Mouse (Mus musculus) CD4-positive naive resting alpha-beta T cell, adult 57 days (primary cell): ENCODE measurements around the gene Gm17728. TPM values are rescaled to one million over a fixed set of nuclear protein-coding genes. Genes with fewer than 3 reads are reported as not detected.

Experiments used
- total RNA-seq: library from RNA; stranded (reverse); gene quantifications from one replicate; pipeline ENCODE4 v1.2.4, GENCODE M21; 2023

Gene Gm17728
- total RNA-seq, result not detected

DNA sequence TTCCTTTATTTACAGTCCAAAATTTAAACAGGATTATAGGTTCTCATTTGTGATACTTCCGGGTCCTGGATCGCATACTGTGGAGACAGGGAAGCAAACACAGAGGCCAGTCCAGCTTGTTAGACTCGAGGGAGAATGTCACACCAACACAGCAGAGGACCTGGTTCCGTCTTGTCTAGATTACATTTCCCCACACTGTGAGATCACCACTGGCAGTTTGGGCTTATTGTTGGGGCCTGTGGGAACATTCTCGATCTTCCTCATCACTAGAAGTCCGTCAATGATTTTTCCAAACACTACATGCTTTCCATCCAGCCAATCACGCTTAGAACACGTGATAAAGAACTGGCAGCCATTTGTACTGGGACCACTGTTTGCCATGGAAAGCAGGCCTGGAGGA lies at the start of gene Gm17728:
TSS of gene Gm17728 (plus strand) at position 301 of the 400 bp plus-strand sequence.

Other genes with a start within 250 kb of the Gm17728 start
- gene Pabpc6, start 247.7 kb downstream of the Gm17728 start, total RNA-seq, result not detected